Mouse (Mus musculus) erythroblast, embryonic 14.5 days (primary cell): Measurements from ENCODE around the gene Gas7.

ENCODE experiments used
- GATA1 ChIP-seq: IDR thresholded peaks from 2 replicates; pipeline ENCODE4 v1.6.1; 2012; ENCODE audit warnings: low read length, inconsistent platforms, mixed read lengths
- TAL1 ChIP-seq: IDR thresholded peaks from 3 replicates; pipeline ENCODE4 v1.6.1; 2012; ENCODE audit warnings: low read length, inconsistent platforms, mixed read lengths

DNA sequence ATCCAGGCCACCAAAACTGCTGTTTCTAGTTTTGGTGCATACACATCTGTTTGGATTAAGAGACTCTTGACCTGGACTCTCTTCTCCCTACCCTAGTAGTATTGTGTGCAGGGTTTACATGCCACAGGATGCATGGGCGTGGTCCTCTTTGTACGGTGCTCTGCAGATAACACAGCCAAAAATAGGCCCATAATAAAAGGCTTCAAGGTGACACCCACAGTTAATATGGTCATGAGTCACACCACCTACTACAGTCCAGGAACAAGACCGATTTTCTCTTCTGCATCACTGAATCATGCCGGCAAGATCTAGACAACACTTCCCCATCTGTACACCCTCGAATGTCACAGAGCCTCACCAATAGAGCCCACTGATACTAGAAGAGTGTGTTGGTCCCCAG lies 266.2 kb downstream of the Gas7 start:
- no peak for TF ChIP-seq GATA1
- TF ChIP-seq TAL1 = no peak
